Mouse (Mus musculus) heart, adult 11 months (tissue): ENCODE measurements around the gene Nipal4.
A peak's percentile ranks its signal among the peaks of the same experiment; 100 is the strongest.

Experiments
- DNase-seq: peaks from one replicate; pipeline ENCODE4 v3.0.0; 2022

Nipal4 gene

DNA sequence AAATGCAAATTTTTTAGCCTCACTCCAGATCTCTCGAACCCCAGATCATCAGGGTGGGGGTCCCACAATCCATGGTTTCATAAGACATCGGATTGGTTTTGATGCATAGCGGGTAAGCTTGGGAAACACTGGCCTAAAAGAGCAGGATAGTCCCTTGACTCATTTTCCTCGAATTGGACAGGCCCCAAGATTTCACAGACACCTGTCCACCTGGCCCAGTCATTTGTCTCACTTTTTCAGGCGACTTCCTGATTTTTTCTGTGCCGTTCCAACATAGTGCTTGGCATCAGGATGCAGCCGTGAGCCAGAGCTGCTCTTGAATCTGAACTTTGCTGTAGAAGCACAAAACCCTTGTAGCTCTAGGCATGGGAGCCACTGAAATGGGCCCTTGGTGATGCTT is 52.1 kb downstream of the Nipal4 start:
- DNase-seq, result no peak

- DNase-seq, result peak; percentile 96
These were observed 53.1 kb downstream of the Nipal4 start for GRCm38 (mm10) chr11:46113211-46113610.

DNA sequence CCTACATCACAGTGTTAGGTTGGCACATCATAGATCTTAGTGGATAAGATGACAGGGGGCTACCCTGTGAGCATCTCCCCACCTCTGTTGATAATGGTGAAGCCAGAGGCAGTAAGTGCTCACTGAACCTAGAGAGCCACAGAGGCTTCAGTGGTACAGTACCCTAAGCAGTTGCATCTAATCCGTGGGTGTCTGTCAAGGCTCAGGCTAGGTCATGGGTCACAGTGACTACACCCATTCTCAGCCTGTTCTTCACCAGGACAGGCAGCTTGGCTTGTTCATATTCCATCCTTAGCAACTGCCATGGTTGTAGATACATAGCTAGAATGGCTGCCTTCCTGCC is 55.4 kb downstream of the Nipal4 start:
- no peak for DNase-seq

GRCm38 (mm10) chr11:46110156-46110944 is 56.0 kb downstream of the Nipal4 start:
- DNase-seq, result peak; percentile 97

- DNase-seq, result no peak
These were observed 57.1 kb downstream of the Nipal4 start for GRCm38 (mm10) chr11:46109206-46109605.

- DNase-seq, result peak; percentile 93
These were observed 59.3 kb downstream of the Nipal4 start for GRCm38 (mm10) chr11:46107046-46107445.

DNA sequence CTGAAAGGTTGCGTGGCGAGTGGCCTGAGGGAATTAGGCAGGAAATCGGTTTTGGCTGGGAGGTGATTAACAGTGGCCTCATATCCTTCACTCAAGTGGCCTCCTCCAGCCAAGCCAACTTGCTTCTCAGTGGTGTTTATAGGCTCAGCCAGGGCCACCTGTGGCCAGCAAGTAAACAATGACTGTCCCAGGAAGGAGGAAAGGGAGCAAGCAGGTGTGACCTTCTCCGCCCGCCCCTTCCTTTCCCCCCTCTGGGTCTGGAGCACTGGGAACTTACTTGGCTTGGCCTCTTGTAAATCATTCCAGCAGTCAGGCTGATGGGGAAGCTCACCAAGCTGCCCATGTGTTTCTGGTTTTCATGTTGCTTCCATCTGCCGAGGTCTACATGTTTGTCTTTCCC is 64.2 kb downstream of the Nipal4 start:
- peak; percentile 98 for DNase-seq
